Comparison of ENCODE assay signal across 27 mouse cellular contexts in the genomic region with DNA sequence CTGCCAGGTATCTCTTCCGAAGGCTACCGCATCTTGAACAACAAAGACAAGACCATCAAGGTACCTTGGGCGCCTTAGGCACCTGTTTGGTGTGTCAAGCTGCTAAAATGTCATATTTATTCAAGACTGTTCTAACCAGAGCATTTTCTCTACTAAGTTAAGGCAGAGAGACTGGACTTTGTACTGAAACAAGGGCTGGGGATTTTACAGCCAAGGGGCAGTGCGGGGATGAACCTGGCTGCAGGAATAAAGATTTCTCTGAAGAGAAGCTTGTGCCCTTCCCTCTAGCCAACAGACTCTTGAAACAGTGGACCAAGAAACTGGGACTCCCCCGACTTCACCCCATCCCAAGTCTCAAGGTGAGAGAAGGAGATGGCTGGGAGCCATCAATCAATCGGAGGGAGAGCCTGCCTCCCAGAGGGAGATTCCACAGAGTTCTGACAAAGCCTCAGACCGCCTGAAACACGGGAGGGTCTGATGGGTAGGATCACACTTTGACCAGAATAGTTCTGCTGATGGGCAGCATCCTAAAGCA. TPM values are rescaled to one million over a fixed set of nuclear protein-coding genes. Genes with fewer than 3 reads are reported as not detected.
DNase-seq lines count a peak whose midpoint lies in the region; ATAC-seq and TF ChIP-seq lines count a peak whose summit lies in the region.
"Had no signal": no experiment of that assay in that cellular context is flagged by ENCODE, and none has a peak within 500 bp of the region (broad histone marks: within the 10 kb centered on the region; RNA-seq: fewer than 3 reads in every experiment).

No protein-coding gene starts in this region.

- no peak overlapping the region for H3K9ac ChIP-seq in liver, embryonic 12.5 days
- H3K9ac ChIP-seq in intestine, postnatal 0 days (ENCODE audit: low read depth, low read length), result no peak overlapping the region; the same call in 1 of the 2 replicates
- no peak overlapping the region for H3K9ac ChIP-seq in liver, embryonic 15.5 days
- H3K9ac ChIP-seq: midbrain, embryonic 15.5 days had no signal

- TF ChIP-seq CTCF in intestine, postnatal 0 days (IDR thresholded peaks at IDR 0.05; ENCODE audit: low read depth), result no peak

- H3K27me3 ChIP-seq in liver, embryonic 12.5 days (replicated peaks), result peaks cover 34% of the 10 kb centered on the region
- 0 out of 2 replicates have a peak, but pooled peaks cover 3% of the 10 kb centered on the region for H3K27me3 ChIP-seq in intestine, postnatal 0 days (replicated peaks; ENCODE audit: control insufficient read depth, insufficient read depth, low read length)
- H3K27me3 ChIP-seq in liver, embryonic 15.5 days, result peaks cover 18% of the 10 kb centered on the region
- H3K27me3 ChIP-seq: Patski had no signal

- H3K9me3 ChIP-seq in liver, embryonic 12.5 days (replicated peaks), result no peaks in the 10 kb centered on the region
- no peaks in the 10 kb centered on the region for H3K9me3 ChIP-seq in intestine, postnatal 0 days (ENCODE audit: control insufficient read depth)
- no peaks in the 10 kb centered on the region for H3K9me3 ChIP-seq in liver, embryonic 15.5 days (replicated peaks)
- H3K9me3 ChIP-seq: embryonic facial prominence, embryonic 12.5 days; forebrain, embryonic 15.5 days; G1E; limb, embryonic 12.5 days; midbrain, embryonic 15.5 days; neural tube, embryonic 15.5 days had no signal

- ATAC-seq in liver, embryonic 12.5 days, result no peak
- ATAC-seq in intestine, postnatal 0 days, result 0 out of 2 replicates have a peak, but pooled peaks have one; percentile 22
- no peak for ATAC-seq in liver, embryonic 15.5 days (ENCODE audit: insufficient read depth)
- ATAC-seq: midbrain, embryonic 15.5 days; Patski had no signal

- peaks cover 19% of the 10 kb centered on the region for H3K4me1 ChIP-seq in liver, embryonic 12.5 days
- peaks cover 11% of the 10 kb centered on the region for H3K4me1 ChIP-seq in intestine, postnatal 0 days (replicated peaks; ENCODE audit: control insufficient read depth, insufficient read depth, low read length)
- peaks cover 16% of the 10 kb centered on the region for H3K4me1 ChIP-seq in liver, embryonic 15.5 days (replicated peaks)

- DNase-seq in kidney, adult 11 months, result peak; percentile 53
- no peak for DNase-seq in kidney, postnatal 10 days
- DNase-seq in liver (no peak), MN1 (ENCODE audit: low spot score) (no peak)
- DNase-seq in layer of hippocampus, postnatal 25 days (ENCODE audit: extremely low spot score in 1 of 2, low spot score in 1 of 2), result no peak
- DNase-seq: cerebellum, adult 11-12 months; cerebellum, adult 9-11 months; heart, adult 18-20 months; heart, postnatal 4 days; lung, adult 2 months; right cerebral cortex, postnatal 14 days; thymus, adult 18-20 months; thymus, postnatal 25 days had no signal

- 0 out of 2 replicates have a peak overlapping the region, but pooled peaks have one; percentile 56 for H3K4me2 ChIP-seq in liver, embryonic 12.5 days
- H3K4me2 ChIP-seq in intestine, postnatal 0 days (replicated peaks; ENCODE audit: low read depth), result peak overlapping the region; percentile 71
- 0 out of 2 replicates have a peak overlapping the region, but pooled peaks have one; percentile 46 for H3K4me2 ChIP-seq in liver, embryonic 15.5 days

- WGBS in liver, embryonic 12.5 days (ENCODE audit: insufficient replicate concordance), result 75% methylated on average over 8 of the region's 8 CpGs
- WGBS in intestine, postnatal 0 days, result 40% methylated on average over 8 of the region's 8 CpGs
- WGBS in liver, embryonic 15.5 days (ENCODE audit: insufficient replicate concordance), result 62% methylated on average over 8 of the region's 8 CpGs

- H3K36me3 ChIP-seq in liver, embryonic 12.5 days, result peaks cover 35% of the 10 kb centered on the region
- peaks cover 24% of the 10 kb centered on the region for H3K36me3 ChIP-seq in intestine, postnatal 0 days (ENCODE audit: control insufficient read depth, insufficient read depth)
- H3K36me3 ChIP-seq in liver, embryonic 15.5 days (replicated peaks), result peaks cover 25% of the 10 kb centered on the region; the same call in 1 of the 2 replicates
- H3K36me3 ChIP-seq: embryonic facial prominence, embryonic 12.5 days; midbrain, embryonic 15.5 days had no signal

- H3K4me3 ChIP-seq in liver, embryonic 12.5 days, result no peak overlapping the region
- no peak overlapping the region for H3K4me3 ChIP-seq in intestine, postnatal 0 days (ENCODE audit: low read depth, low read length)
- H3K4me3 ChIP-seq in liver, embryonic 15.5 days (replicated peaks), result no peak overlapping the region

- no peak overlapping the region for H3K27ac ChIP-seq in liver, embryonic 12.5 days
- peak overlapping the region; percentile 35; the same call in 1 of the 2 replicates for H3K27ac ChIP-seq in intestine, postnatal 0 days (ENCODE audit: low read depth, low read length)
- peak overlapping the region; percentile 14; the same call in 1 of the 2 replicates for H3K27ac ChIP-seq in liver, embryonic 15.5 days (replicated peaks)
- H3K27ac ChIP-seq: embryonic facial prominence, embryonic 12.5 days; forebrain, embryonic 15.5 days; hindbrain, embryonic 14.5 days; limb, embryonic 12.5 days; macrophage; midbrain, embryonic 15.5 days; neural tube, embryonic 15.5 days had no signal

RNA-seq across cellular contexts. Expression of a gene that starts 0.7 kb away (rescaled TPM):
- 7.2 and 7.3 TPM in 2 replicates for polyA plus RNA-seq in liver, embryonic 12.5 days (2016; fragmentation: Nextera tagmentation; extraction: Ambion mirVana)
- polyA plus RNA-seq in intestine, postnatal 0 days (2015; fragmentation: Nextera tagmentation; extraction: Ambion mirVana), result 1.5 and 1.6 TPM in 2 replicates
- 40.0 and 41.7 TPM in 2 replicates for polyA plus RNA-seq in liver, embryonic 15.5 days (2015; fragmentation: Nextera tagmentation; extraction: Ambion mirVana)
- under 1 TPM in 1 of 2 experiments, not detected in 1; 0.31 TPM for total RNA-seq in layer of hippocampus, postnatal 25 days (2021)
- total RNA-seq: G1E; megakaryocyte-erythroid progenitor cell, adult 5-6 weeks had no signal
- polyA plus RNA-seq: embryonic facial prominence, embryonic 12.5 days; forebrain, embryonic 15.5 days; G1E; heart, postnatal 0 days; limb, embryonic 12.5 days; macrophage; midbrain, embryonic 15.5 days; Patski had no signal

RNA-seq across cellular contexts. Expression of a gene that starts 34.5 kb away (rescaled TPM):
- polyA plus RNA-seq in liver, embryonic 12.5 days (2016; fragmentation: Nextera tagmentation; extraction: Ambion mirVana), result 171 and 178 TPM in 2 replicates
- polyA plus RNA-seq in intestine, postnatal 0 days (2015; fragmentation: Nextera tagmentation; extraction: Ambion mirVana), result 555 and 620 TPM in 2 replicates
- 210 and 216 TPM in 2 replicates for polyA plus RNA-seq in liver, embryonic 15.5 days (2015; fragmentation: Nextera tagmentation; extraction: Ambion mirVana)
- 100 to 1,000 TPM; 107 to 112 TPM for total RNA-seq in layer of hippocampus, postnatal 25 days (2021)
